Mouse (Mus musculus) G1E (cell line): Measurements from ENCODE around the gene Magea5. TPM values are rescaled to one million over a fixed set of nuclear protein-coding genes. Genes with fewer than 3 reads are reported as not detected.
"Not testable (repeated sequence)": the region's sequence is repeated elsewhere in the genome, so short reads cannot be mapped to it uniquely, and the experiment has no call there.

Experiments used
- ATAC-seq: 2 replicates; pipeline ENCODE4 v1.8.0; 2016; ENCODE audit warnings: mild to moderate bottlenecking; ENCODE audit not compliant: insufficient number of reproducible peaks, poor library complexity, low FRiP score, severe bottlenecking; ENCODE audit errors: extremely low read depth
- DNase-seq: peaks from one replicate; pipeline ENCODE4 v3.0.0; 2012; ENCODE audit warnings: low spot score
- H3K27me3 ChIP-seq: 2 replicates; pipeline ENCODE4 v1.6.1; 2012; ENCODE audit warnings: mild to moderate bottlenecking, low read length, inconsistent platforms; ENCODE audit not compliant: insufficient read depth
- H3K36me3 ChIP-seq: replicated peaks from 2 replicates; pipeline ENCODE3; 2012; ENCODE audit warnings: mild to moderate bottlenecking, inconsistent platforms
- H3K4me1 ChIP-seq: 2 replicates; pipeline ENCODE4 v1.6.1; 2012; ENCODE audit warnings: low read depth, low read length, inconsistent platforms, mixed read lengths; ENCODE audit not compliant: insufficient read depth
- H3K4me3 ChIP-seq: 2 replicates; pipeline ENCODE4 v1.5.1; 2012; ENCODE audit warnings: low read depth, mild to moderate bottlenecking, inconsistent platforms, low read length, moderate library complexity, mixed read lengths
- H3K9me3 ChIP-seq: replicated peaks from 2 replicates; pipeline ENCODE4 v1.6.1; 2012; ENCODE audit warnings: inconsistent platforms
- CTCF ChIP-seq: IDR thresholded peaks from 2 replicates; pipeline ENCODE4 v1.5.1; 2012; ENCODE audit warnings: low read depth, low read length, inconsistent platforms, mixed read lengths
- GATA1 ChIP-seq: IDR thresholded peaks from 2 replicates; pipeline ENCODE4 v1.6.1; 2012; ENCODE audit warnings: borderline replicate concordance, low read length, inconsistent platforms, mixed read lengths
- GATA2 ChIP-seq: IDR thresholded peaks from 2 replicates; pipeline ENCODE4 v1.6.1; 2012; ENCODE audit warnings: low read depth, low read length, inconsistent platforms, borderline replicate concordance
- POLR2AphosphoS5 ChIP-seq: IDR thresholded peaks from 2 replicates; pipeline ENCODE4 v1.6.1; 2012; ENCODE audit warnings: low read depth, low read length, inconsistent platforms; ENCODE audit not compliant: insufficient replicate concordance
- TAL1 ChIP-seq: conservative IDR thresholded peaks from 2 replicates; pipeline ENCODE4 v1.6.1; 2012; ENCODE audit warnings: low read depth, low read length, inconsistent platforms, mixed read lengths
- polyA plus RNA-seq: library from polyadenylated mRNA; stranded (reverse); fragments of >175 nt; gene quantifications from 2 replicates; pipeline ENCODE4 v1.2.3, GENCODE M21; 2012
- total RNA-seq, 2 experiments: library from RNA; stranded (forward) in 1 of 2; stranded (reverse) in 1 of 2; fragments of 200-1000 nt in 1 of 2; fragments of >200 nt in 1 of 2; fragmentation: Nextera tagmentation in 1 of 2; gene quantifications; 2 replicates each; pipeline ENCODE4 v1.2.3; 2014 to 2017

The Magea5 gene
- total RNA-seq (2014; fragmentation: Nextera tagmentation) (not detected in 2 replicates), total RNA-seq (2017) (not detected in 2 replicates), polyA plus RNA-seq (not detected in 2 replicates)

DNA sequence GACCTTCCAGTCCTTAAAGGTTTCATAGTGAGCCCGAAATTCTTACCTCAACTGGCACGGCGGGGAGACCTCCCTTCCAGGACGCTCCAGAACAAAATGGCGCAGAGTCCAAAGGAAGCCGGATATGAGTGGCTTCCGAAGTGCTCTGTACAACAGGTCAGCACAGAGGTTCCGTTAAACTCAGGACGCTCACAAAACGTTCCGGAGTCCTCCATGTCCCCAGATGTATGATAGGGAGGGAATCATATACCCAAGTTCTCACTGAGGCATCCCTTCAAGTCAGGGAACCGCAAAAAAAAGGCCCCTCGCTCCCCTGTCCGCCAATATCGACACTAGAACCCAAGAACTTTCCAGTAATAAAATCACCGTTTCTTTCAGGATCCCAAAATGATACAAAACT lies at the start of gene Magea5:
Gene Magea5 (minus strand): TSS at position 101 of the 400 bp plus-strand sequence.
- not testable (repeated sequence) for DNase-seq, H3K36me3 ChIP-seq, H3K4me3 ChIP-seq, H3K4me1 ChIP-seq, ATAC-seq, H3K9me3 ChIP-seq, H3K27me3 ChIP-seq

DNA sequence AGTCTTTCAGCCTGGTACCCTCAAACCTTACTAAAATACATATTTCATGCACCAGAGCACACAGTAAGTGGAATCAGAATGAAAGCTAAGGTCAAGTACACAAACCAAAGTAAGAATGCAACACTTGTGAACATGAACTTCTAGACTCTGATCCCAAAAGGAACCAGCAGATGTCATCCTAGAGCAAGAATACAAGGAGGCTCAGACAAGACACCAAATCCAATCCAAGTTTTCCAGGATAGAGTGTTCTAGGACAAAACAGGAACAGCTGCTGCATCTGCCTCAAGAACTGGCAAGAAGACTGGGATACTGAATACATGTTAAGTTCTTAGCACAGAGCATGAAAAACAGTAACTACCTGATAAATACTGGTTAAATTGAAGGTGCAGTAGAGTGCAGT lies 35.1 kb upstream of the Magea5 start:
- no peak for DNase-seq
- Histone ChIP-seq H3K9me3 (no peaks in the 10 kb centered on the region), H3K36me3 (no peaks in the 10 kb centered on the region), H3K4me3 (no peak overlapping the region), H3K27me3 (no peaks in the 10 kb centered on the region), H3K4me1 (no peaks in the 10 kb centered on the region)
- no peak for ATAC-seq
- TF ChIP-seq CTCF (no peak), GATA2 (no peak), POLR2AphosphoS5 (no peak), GATA1 (no peak), TAL1 (no peak)

DNA sequence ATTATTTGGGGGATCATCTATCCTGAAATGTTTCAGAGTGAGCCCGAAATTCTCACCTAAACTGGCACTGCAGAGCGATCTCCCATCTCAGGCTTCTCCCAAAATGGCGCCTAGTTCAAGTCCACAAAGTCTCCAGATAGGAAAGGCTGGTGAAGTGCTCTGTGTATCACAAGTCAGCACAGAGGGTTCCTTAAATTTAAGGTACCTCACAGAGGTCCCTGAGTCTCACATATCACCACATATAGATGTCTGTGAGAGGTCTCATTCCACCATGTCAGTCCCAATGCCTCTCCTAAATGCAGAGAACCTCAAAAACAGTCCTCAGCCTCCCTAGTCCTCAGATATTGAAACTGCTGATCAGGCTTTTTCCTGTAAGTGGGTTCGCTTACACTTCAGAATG lies 30.6 kb upstream of the Magea5 start, which contains the start of gene Magea2:
Gene Magea2 (minus strand): TSS at position 101 of the 400 bp plus-strand sequence.
- not testable (repeated sequence) for H3K27me3 ChIP-seq, ATAC-seq, H3K36me3 ChIP-seq, H3K4me1 ChIP-seq, H3K4me3 ChIP-seq, DNase-seq, H3K9me3 ChIP-seq

DNA sequence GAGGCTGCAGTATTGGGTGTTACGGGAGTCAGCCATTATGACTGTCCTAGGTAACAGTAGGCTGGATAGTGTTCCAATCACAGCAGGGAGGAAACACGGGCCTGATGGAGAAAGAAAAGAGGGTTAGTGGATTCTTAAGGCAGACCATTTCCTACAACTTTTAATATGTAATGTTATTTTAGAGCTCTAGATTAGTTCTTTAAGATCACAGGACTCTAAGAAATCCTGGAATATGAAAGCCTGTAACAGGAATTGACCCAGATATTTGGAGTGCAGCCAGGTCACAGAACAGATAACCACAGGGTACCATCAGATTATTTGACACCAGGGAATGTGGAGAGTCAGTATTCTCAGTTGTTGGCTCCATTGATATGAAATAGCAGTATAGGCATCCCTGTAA lies 26.7 kb upstream of the Magea5 start, which contains the start of gene Magea1:
Gene Magea1 (minus strand): TSS at position 101 of the 400 bp plus-strand sequence.
- H3K27me3 ChIP-seq, DNase-seq, H3K36me3 ChIP-seq, H3K4me3 ChIP-seq, H3K4me1 ChIP-seq, ATAC-seq, H3K9me3 ChIP-seq: not testable (repeated sequence)

Other genes starting within 250 kb of the Magea5 start
- gene Cldn34b1, start 172.9 kb downstream of the Magea5 start, total RNA-seq (2014; fragmentation: Nextera tagmentation), result not detected in 2 replicates
- not detected in 2 replicates for gene Cldn34b1, start 172.9 kb downstream of the Magea5 start, total RNA-seq (2017)
- gene Cldn34b1, start 172.9 kb downstream of the Magea5 start, polyA plus RNA-seq, result not detected in 2 replicates
- gene Magea6, start 127.2 kb downstream of the Magea5 start, total RNA-seq (2014; fragmentation: Nextera tagmentation), result not detected in 2 replicates
- gene Magea6, start 127.2 kb downstream of the Magea5 start, total RNA-seq (2017), result not detected in 2 replicates
- gene Magea6, start 127.2 kb downstream of the Magea5 start, polyA plus RNA-seq, result not detected in 2 replicates
- gene Magea3, start 113.6 kb downstream of the Magea5 start, total RNA-seq (2014; fragmentation: Nextera tagmentation), result not detected in 2 replicates
- gene Magea3, start 113.6 kb downstream of the Magea5 start, total RNA-seq (2017), result not detected in 2 replicates
- gene Magea3, start 113.6 kb downstream of the Magea5 start, polyA plus RNA-seq, result not detected in 2 replicates
- gene Magea8, start 67.3 kb downstream of the Magea5 start, total RNA-seq (2014; fragmentation: Nextera tagmentation), result not detected in 2 replicates
- gene Magea8, start 67.3 kb downstream of the Magea5 start, total RNA-seq (2017), result 0.11 TPM in 1 of 2 replicates, not detected in the other
- not detected in 2 replicates for gene Magea8, start 67.3 kb downstream of the Magea5 start, polyA plus RNA-seq
- gene Magea1, start 26.6 kb upstream of the Magea5 start, total RNA-seq (2014; fragmentation: Nextera tagmentation), result not detected in 2 replicates
- gene Magea1, start 26.6 kb upstream of the Magea5 start, total RNA-seq (2017), result not detected in 2 replicates
- not detected in 2 replicates for gene Magea1, start 26.6 kb upstream of the Magea5 start, polyA plus RNA-seq
- not detected in 2 replicates for gene Magea2, start 30.5 kb upstream of the Magea5 start, total RNA-seq (2014; fragmentation: Nextera tagmentation)
- gene Magea2, start 30.5 kb upstream of the Magea5 start, total RNA-seq (2017), result not detected in 2 replicates
- gene Magea2, start 30.5 kb upstream of the Magea5 start, polyA plus RNA-seq, result not detected in 2 replicates
- not detected in 2 replicates for gene Cldn34b2, start 65.3 kb upstream of the Magea5 start, total RNA-seq (2014; fragmentation: Nextera tagmentation)
- not detected in 2 replicates for gene Cldn34b2, start 65.3 kb upstream of the Magea5 start, total RNA-seq (2017)
- not detected in 2 replicates for gene Cldn34b2, start 65.3 kb upstream of the Magea5 start, polyA plus RNA-seq
- 120 and 123 TPM in 2 replicates for gene Sat1, start 153.3 kb upstream of the Magea5 start, total RNA-seq (2014; fragmentation: Nextera tagmentation)
- gene Sat1, start 153.3 kb upstream of the Magea5 start, total RNA-seq (2017), result 269 and 270 TPM in 2 replicates
- gene Sat1, start 153.3 kb upstream of the Magea5 start, polyA plus RNA-seq, result 5.4 and 35.0 TPM in 2 replicates
- 22.6 and 23.3 TPM in 2 replicates for gene Acot9, start 199.3 kb upstream of the Magea5 start, total RNA-seq (2014; fragmentation: Nextera tagmentation)
- gene Acot9, start 199.3 kb upstream of the Magea5 start, total RNA-seq (2017), result 32.6 and 34.0 TPM in 2 replicates
- 1.3 and 4.5 TPM in 2 replicates for gene Acot9, start 199.3 kb upstream of the Magea5 start, polyA plus RNA-seq